Mouse (Mus musculus) adrenal gland, postnatal 14 days (tissue): ENCODE measurements around the gene Shroom1. TPM values are rescaled to one million over a fixed set of nuclear protein-coding genes. Genes with fewer than 3 reads are reported as not detected.
A peak's percentile ranks its signal among the peaks of the same experiment; 100 is the strongest.
"Not testable (repeated sequence)": the region's sequence is repeated elsewhere in the genome, so short reads cannot be mapped to it uniquely, and the experiment has no call there.

Source experiments
- DNase-seq: peaks from one replicate; pipeline ENCODE4 v3.0.0; 2021; ENCODE audit warnings: mixed read lengths
- long read RNA-seq, 2 experiments: library from polyadenylated mRNA; stranded (forward); transcript quantifications; one replicate each; pipeline ENCODE4 v2.0.0; 2021
- total RNA-seq: library from RNA; stranded (reverse); gene quantifications from 2 replicates; pipeline ENCODE4 v1.2.3, GENCODE M21; 2021

Gene Shroom1
- total RNA-seq: 3.9 and 5.7 TPM in 2 replicates
- long read RNA-seq, experiment 1, partial matches to known transcripts: 2 of 9 reads
- long read RNA-seq, experiment 1, other reads (novel, unspliced or antisense): 3 of 9 reads
- long read RNA-seq, experiment 2, partial matches to known transcripts: 0 of 9 reads
- long read RNA-seq, experiment 2, other reads (novel, unspliced or antisense): 4 of 9 reads

GRCm38 (mm10) chr11:53456474-53457371 lies at the start of gene Shroom1, which contains the start of gene Gm10447:
Shroom1 (plus strand) TSS chr11:53457205.
Gm10447 (minus strand) TSS chr11:53457110.
- peak; percentile 77 for DNase-seq

- DNase-seq: peak; percentile 33
Measured at GRCm38 (mm10) chr11:53411738-53412137, 45.3 kb upstream of the Shroom1 start.

- DNase-seq: no peak
Measured at GRCm38 (mm10) chr11:53413871-53414270, 43.1 kb upstream of the Shroom1 start.

- DNase-seq: no peak
Measured at GRCm38 (mm10) chr11:53418048-53418447, 39.0 kb upstream of the Shroom1 start.

GRCm38 (mm10) chr11:53423036-53423435 lies 34.0 kb upstream of the Shroom1 start, which contains the start of gene Leap2:
Leap2 (minus strand) TSS chr11:53423170.
- no peak for DNase-seq

- DNase-seq: peak; percentile 63
Measured at GRCm38 (mm10) chr11:53424826-53425225, 32.2 kb upstream of the Shroom1 start.

GRCm38 (mm10) chr11:53425251-53425650 lies 31.8 kb upstream of the Shroom1 start:
- DNase-seq: no peak

- peak; percentile 35 for DNase-seq
Measured at GRCm38 (mm10) chr11:53425711-53426255, 31.2 kb upstream of the Shroom1 start.

GRCm38 (mm10) chr11:53426914-53427313 lies 30.1 kb upstream of the Shroom1 start:
- DNase-seq: not testable (repeated sequence)

GRCm38 (mm10) chr11:53427993-53428715 lies 28.9 kb upstream of the Shroom1 start:
- no peak for DNase-seq

GRCm38 (mm10) chr11:53428716-53429057 lies 28.3 kb upstream of the Shroom1 start:
- DNase-seq: no peak

GRCm38 (mm10) chr11:53429182-53429581 lies 27.8 kb upstream of the Shroom1 start:
- DNase-seq: no peak

- peak; percentile 75 for DNase-seq
Measured at GRCm38 (mm10) chr11:53430300-53430669, 26.7 kb upstream of the Shroom1 start.

- peak; percentile 99 for DNase-seq
Measured at GRCm38 (mm10) chr11:53430670-53431346, 26.2 kb upstream of the Shroom1 start, which contains the start of the genes Uqcrq and Gdf9. Uqcrq (minus strand) TSS chr11:53430831. Gdf9 (plus strand) TSS chr11:53431023.

- peak; percentile 47 for DNase-seq
Measured at GRCm38 (mm10) chr11:53431347-53432056, 25.5 kb upstream of the Shroom1 start.

GRCm38 (mm10) chr11:53433057-53433456 lies 23.9 kb upstream of the Shroom1 start:
- no peak for DNase-seq

- no peak for DNase-seq
Measured at GRCm38 (mm10) chr11:53435504-53435903, 21.5 kb upstream of the Shroom1 start.

GRCm38 (mm10) chr11:53436338-53436737 lies 20.7 kb upstream of the Shroom1 start:
- no peak for DNase-seq

- DNase-seq: peak; percentile 71
Measured at GRCm38 (mm10) chr11:53441921-53442320, 15.1 kb upstream of the Shroom1 start.

GRCm38 (mm10) chr11:53443861-53444260 lies 13.1 kb upstream of the Shroom1 start:
- peak; percentile 70 for DNase-seq

GRCm38 (mm10) chr11:53445562-53445961 lies 11.4 kb upstream of the Shroom1 start:
- DNase-seq: peak; percentile 64
